Mouse (Mus musculus) kidney, adult 2 months (tissue): ENCODE data around the gene Cbx2.

Source experiments
- CTCF ChIP-seq: fragments of 200-500 bp; conservative IDR thresholded peaks from 2 replicates; pipeline ENCODE4 v1.5.1; 2011; ENCODE audit warnings: low read depth, mild to moderate bottlenecking, control low read depth, low read length, moderate library complexity, mixed read lengths; ENCODE audit not compliant: insufficient read depth, insufficient read length
- POLR2A ChIP-seq: fragments of 200-500 bp; IDR thresholded peaks from one replicate; pipeline ENCODE4 v1.6.1; 2011; ENCODE audit warnings: low read depth, low read length, control low read depth

- TF ChIP-seq CTCF = no peak
- no peak for TF ChIP-seq POLR2A
Observed at GRCm38 (mm10) chr11:119048133-119048510, 25.4 kb downstream of the Cbx2 start.
